Mouse (Mus musculus): Measurements from ENCODE around the gene Mnd1. TPM values are rescaled to one million over a fixed set of nuclear protein-coding genes. Genes with fewer than 3 reads are reported as not detected.
A peak's percentile ranks its signal among the peaks of the same experiment; 100 is the strongest.

Mnd1 gene
- 5.8 TPM in 1 of 3 replicates, not detected in the others for total RNA-seq (2017)

GRCm38 (mm10) chr3:84155558-84156006 lies at the start of gene Mnd1:
TSS of gene Mnd1 (minus strand) at chr3:84155786.
- ATAC-seq (replicated peaks; ENCODE audit: insufficient number of reproducible peaks, low FRiP score, low TSS enrichment, poor library complexity, severe bottlenecking), result peak; percentile 99

DNA sequence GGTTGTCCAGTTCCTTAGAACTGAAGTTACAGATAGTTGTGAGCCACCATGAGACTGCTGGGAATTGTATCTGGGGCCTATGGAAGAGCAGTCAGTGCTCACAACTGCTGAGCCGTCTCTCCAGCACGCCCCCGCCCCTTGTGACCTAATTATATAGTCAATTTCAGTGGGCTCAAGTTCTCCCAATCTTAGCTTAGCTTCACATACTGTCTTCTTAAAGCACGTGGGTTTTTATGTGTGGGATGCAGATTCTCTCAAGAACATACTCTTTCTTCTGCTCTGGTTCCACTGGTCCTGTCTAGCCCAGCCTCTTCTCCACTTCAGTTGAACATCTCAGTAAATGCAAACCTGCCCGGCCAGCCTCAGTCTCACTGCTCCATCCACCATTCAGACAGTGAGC lies 49.1 kb upstream of the Mnd1 start:
- ATAC-seq (replicated peaks; ENCODE audit: insufficient number of reproducible peaks, low FRiP score, low TSS enrichment, poor library complexity, severe bottlenecking), result no peak

GRCm38 (mm10) chr3:84200559-84201420 lies 45.2 kb upstream of the Mnd1 start:
- no peak for ATAC-seq (replicated peaks; ENCODE audit: insufficient number of reproducible peaks, low FRiP score, low TSS enrichment, poor library complexity, severe bottlenecking)

GRCm38 (mm10) chr3:84199516-84199915 lies 43.9 kb upstream of the Mnd1 start:
- no peak for ATAC-seq (replicated peaks; ENCODE audit: insufficient number of reproducible peaks, low FRiP score, low TSS enrichment, poor library complexity, severe bottlenecking)

DNA sequence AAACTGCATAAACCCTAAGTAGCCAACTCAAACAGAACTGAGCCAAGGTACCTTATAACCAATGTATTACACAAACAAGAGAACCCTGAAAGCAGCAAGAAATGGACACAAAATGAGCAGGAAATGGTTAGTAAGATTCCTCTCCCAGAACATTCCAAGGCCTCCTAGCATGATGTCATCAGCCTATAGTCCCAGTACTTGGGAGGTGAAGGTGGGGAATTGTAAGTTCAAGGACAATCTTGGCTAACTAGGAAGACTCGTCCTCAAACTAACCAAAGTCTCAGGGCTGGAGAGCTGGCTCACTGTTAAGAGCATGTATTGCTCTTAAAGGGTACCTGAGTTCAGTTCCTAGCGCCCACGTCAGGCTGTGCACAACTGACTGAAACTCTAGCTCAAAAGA lies 42.6 kb upstream of the Mnd1 start:
- no peak for ATAC-seq (replicated peaks; ENCODE audit: insufficient number of reproducible peaks, low FRiP score, low TSS enrichment, poor library complexity, severe bottlenecking)

GRCm38 (mm10) chr3:84193881-84194280 lies 38.3 kb upstream of the Mnd1 start:
- ATAC-seq (replicated peaks; ENCODE audit: insufficient number of reproducible peaks, low FRiP score, low TSS enrichment, poor library complexity, severe bottlenecking), result no peak

GRCm38 (mm10) chr3:84191141-84191881 lies 35.7 kb upstream of the Mnd1 start:
- ATAC-seq (replicated peaks; ENCODE audit: insufficient number of reproducible peaks, low FRiP score, low TSS enrichment, poor library complexity, severe bottlenecking), result 0 out of 2 replicates have a peak, but pooled peaks have one; percentile 29

GRCm38 (mm10) chr3:84190513-84191061 lies 35.0 kb upstream of the Mnd1 start:
- 0 out of 2 replicates have a peak, but pooled peaks have one; percentile 31 for ATAC-seq (replicated peaks; ENCODE audit: insufficient number of reproducible peaks, low FRiP score, low TSS enrichment, poor library complexity, severe bottlenecking)

- no peak for ATAC-seq (replicated peaks; ENCODE audit: insufficient number of reproducible peaks, low FRiP score, low TSS enrichment, poor library complexity, severe bottlenecking)
Observed at GRCm38 (mm10) chr3:84189629-84190173, 34.1 kb upstream of the Mnd1 start.

GRCm38 (mm10) chr3:84181717-84182116 lies 26.1 kb upstream of the Mnd1 start:
- ATAC-seq (replicated peaks; ENCODE audit: insufficient number of reproducible peaks, low FRiP score, low TSS enrichment, poor library complexity, severe bottlenecking), result no peak

GRCm38 (mm10) chr3:84181102-84181501 lies 25.5 kb upstream of the Mnd1 start:
- ATAC-seq (replicated peaks; ENCODE audit: insufficient number of reproducible peaks, low FRiP score, low TSS enrichment, poor library complexity, severe bottlenecking), result no peak

GRCm38 (mm10) chr3:84180304-84180703 lies 24.7 kb upstream of the Mnd1 start:
- ATAC-seq (replicated peaks; ENCODE audit: insufficient number of reproducible peaks, low FRiP score, low TSS enrichment, poor library complexity, severe bottlenecking), result no peak

DNA sequence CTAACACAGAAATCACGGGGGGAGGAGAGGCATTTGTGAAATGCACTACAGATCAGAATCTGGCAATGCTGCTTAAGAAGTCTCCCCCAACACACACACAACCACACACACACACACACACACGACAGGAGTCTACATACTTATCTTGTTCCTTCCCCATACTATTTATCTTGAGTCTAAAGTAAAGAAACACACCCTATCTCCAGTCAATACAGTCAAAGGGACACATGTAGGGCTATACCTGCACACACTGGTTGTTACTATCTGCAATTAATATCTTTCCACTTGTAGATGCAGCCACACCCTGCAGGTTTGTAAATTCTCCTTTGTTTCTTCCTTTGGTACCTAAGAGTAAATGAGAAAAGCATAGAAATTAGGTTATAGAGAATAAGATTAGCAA lies 22.2 kb upstream of the Mnd1 start:
- no peak for ATAC-seq (replicated peaks; ENCODE audit: insufficient number of reproducible peaks, low FRiP score, low TSS enrichment, poor library complexity, severe bottlenecking)

- ATAC-seq (replicated peaks; ENCODE audit: insufficient number of reproducible peaks, low FRiP score, low TSS enrichment, poor library complexity, severe bottlenecking), result peak; percentile 50; the same call in 1 of the 2 replicates
Observed at GRCm38 (mm10) chr3:84175337-84176315, 20.0 kb upstream of the Mnd1 start.

DNA sequence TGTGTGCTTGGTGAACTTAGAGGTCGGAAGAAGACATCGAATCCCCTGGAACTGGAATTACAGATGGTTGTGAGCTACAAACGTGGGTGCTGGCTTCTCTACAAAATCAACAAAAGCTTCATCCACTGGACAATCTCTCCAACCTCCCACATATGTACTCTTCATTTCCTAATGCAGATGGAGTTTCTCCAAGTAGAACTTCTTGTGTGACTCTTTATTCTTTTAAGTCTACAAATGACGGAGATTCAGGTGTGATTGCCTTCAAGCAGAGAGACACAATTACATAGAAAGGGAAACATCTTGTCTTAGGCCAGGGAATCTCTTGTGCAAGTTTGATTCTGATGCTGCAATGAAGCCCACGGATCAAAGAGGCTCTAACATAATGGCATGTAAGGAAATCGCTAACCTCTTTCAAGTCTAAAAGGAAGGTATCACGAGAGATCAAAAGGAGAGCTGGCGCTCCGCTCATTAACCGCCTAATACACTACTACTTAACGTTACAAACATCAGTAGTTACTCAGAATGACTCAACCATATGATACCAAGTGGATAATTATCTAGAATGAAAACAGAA lies 18.1 kb upstream of the Mnd1 start, which contains the start of gene Gm6525:
TSS of gene Gm6525 (plus strand) at position 524 of the 574 bp plus-strand sequence.
- no peak for ATAC-seq (replicated peaks; ENCODE audit: insufficient number of reproducible peaks, low FRiP score, low TSS enrichment, poor library complexity, severe bottlenecking)

- ATAC-seq (replicated peaks; ENCODE audit: insufficient number of reproducible peaks, low FRiP score, low TSS enrichment, poor library complexity, severe bottlenecking), result no peak
Observed at GRCm38 (mm10) chr3:84172406-84172805, 16.8 kb upstream of the Mnd1 start.

- no peak for ATAC-seq (replicated peaks; ENCODE audit: insufficient number of reproducible peaks, low FRiP score, low TSS enrichment, poor library complexity, severe bottlenecking)
Observed at GRCm38 (mm10) chr3:84169393-84170005, 13.9 kb upstream of the Mnd1 start.
